Mouse (Mus musculus) CD4-positive, CD25-positive, alpha-beta regulatory T cell, adult 4 months (primary cell): ENCODE data around the gene Ubr1. TPM values are rescaled to one million over a fixed set of nuclear protein-coding genes. Genes with fewer than 3 reads are reported as not detected.
"Not testable (repeated sequence)": the region's sequence is repeated elsewhere in the genome, so short reads cannot be mapped to it uniquely, and the experiment has no call there.

Experiments
- ATAC-seq: one replicate; pipeline ENCODE4 v1.8.0; 2017
- polyA plus RNA-seq, 2 experiments: library from polyadenylated mRNA; unstranded; fragments of 100-300 nt; shearing (Covaris generic); gene quantifications; one replicate each; pipeline ENCODE4 v1.2.1; 2017

The Ubr1 gene
- 10 to 100 TPM; 46.2 to 47.3 TPM for polyA plus RNA-seq

GRCm38 (mm10) chr2:120970559-120971080 lies at the start of gene Ubr1:
Gene Ubr1 (minus strand): TSS chr2:120970715.
- ATAC-seq, result peak; percentile 89

DNA sequence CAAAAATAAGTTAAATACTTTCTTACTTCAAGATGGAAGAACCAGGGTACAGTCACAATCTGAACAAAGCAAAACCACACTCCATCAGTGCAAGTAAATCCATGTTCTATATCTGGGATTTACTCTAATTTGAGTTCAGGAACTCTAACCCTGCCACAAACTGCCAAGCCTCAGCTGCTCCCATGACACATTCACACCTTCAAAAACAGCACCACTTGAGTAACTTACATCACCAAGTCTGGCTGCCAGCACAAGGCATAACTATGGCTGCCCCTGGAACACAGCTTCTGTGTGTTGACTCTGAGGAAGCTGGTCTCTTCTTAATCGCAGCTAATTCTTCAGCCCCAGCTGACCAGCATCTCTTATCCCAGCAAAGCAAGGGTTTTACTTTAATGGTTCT lies 46.6 kb upstream of the Ubr1 start:
- ATAC-seq, result no peak

DNA sequence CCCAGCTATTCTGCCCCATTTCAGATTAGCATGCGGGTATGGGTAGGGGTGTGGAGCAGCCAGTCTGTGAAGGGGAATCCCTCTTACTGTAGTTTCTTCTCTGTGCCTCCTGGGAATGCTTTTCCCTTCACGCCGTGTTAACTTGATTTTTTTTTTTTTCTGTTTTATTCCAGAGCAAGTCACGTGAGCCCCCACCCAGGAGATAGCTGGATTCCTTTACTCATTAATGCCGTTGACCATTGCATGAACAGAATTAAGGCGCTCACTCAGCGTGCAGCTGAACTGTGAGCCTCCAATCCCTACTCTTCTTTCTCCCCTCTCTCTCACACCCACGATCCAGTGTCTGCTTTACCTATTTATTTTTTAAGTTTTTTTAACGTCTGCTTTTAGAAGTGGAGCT lies 45.7 kb upstream of the Ubr1 start:
- no peak for ATAC-seq

- no peak for ATAC-seq
Observed at GRCm38 (mm10) chr2:121015507-121015906, 45.0 kb upstream of the Ubr1 start.

DNA sequence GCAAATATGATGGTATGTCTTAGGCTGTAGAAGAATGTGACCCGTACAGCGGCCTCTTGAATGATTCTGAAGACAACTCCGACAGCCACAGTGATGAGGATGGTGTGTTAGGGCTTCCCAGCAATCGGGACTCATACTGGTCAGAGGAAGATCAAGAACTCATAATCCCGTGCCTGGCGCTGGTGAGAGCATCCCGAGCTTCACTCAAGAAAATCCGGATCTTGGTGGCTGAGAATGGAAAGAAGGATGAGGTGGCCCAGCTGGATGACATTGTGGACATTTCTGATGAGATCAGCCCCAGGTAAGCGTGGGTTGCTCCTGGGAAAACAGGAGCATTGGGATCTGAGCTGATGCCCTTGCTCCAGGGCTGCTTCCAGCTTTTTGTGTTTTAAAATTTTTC lies 42.2 kb upstream of the Ubr1 start:
- ATAC-seq, result no peak

- no peak for ATAC-seq
Observed at GRCm38 (mm10) chr2:121009071-121009677, 38.7 kb upstream of the Ubr1 start.

DNA sequence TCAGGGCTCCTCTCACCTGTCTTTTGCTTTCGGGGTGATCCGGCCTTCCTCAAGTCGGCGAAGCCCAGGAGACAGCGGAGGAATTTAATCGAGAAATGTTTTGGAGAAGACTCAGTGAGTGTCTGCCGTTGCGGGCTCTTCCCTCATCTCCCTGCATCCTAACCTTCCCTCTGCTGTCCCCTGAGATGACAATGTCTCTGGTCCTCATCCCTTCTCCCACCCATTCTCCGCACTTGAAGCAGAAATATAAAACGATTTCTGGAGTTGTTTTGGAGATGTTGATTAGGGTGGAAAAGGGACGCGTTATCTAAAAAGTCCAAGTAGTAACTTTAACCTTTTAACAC lies 38.1 kb upstream of the Ubr1 start:
- ATAC-seq, result peak; percentile 4

DNA sequence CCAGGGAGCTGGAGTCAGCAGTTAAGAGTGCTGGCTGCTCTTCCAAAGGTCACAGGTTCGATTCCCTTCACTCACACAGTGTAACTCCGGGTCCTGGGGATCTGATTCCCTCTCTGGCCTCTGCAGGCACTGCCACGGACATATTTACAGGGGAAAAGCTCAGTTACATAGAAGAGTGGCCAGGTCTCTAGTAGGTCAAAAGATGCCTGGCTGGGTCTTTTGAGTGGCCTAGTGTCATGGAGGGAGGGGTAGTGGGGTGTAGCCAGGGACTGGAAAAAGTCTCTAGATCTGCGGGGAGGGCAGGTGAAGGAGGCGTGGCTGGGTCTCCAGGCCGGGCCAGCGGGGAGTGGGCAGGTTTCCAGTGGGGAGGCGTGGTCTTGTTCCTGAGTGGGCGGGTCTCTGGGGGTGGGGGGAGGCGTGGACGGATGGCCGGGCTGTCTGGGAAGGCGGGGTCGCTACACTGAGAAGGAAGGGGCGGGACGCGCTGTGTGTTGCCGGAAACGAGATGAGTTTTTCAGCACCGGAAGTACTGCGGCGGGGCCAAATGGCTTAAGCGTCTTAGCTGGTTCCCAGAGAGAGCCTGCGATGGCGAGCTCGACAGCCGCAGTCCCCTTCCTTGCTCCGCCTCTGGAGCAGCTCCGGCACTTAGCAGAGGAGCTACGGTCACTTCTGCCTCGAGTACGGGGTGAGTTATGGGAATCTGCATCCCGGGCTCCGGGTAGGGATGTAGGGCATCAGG lies 37.6 kb upstream of the Ubr1 start, which contains the start of gene Ccndbp1:
Gene Ccndbp1, plus strand, starts transcription at position 479 of the 739 bp plus-strand sequence.
- peak; percentile 99 for ATAC-seq

DNA sequence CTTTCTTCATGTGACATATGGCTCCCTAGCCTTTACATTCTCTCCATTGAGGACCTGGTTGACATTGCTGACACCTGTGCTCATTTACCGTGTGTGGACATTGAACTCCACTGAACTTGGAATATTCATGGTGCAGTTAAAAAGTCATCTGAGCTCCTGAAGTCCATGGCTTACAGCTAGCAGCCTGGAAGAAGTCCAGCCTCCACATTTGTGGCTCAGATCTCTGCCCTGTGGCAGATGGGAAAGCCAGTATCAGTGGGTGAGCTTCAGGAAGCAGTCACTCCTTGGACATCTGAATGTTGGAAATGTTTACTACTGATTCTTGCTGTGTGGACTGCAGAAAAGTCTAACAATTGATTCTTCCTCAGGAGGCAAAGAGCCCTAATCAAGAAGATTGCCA lies 36.5 kb upstream of the Ubr1 start:
- ATAC-seq, result no peak

GRCm38 (mm10) chr2:121004018-121004811 lies 33.7 kb upstream of the Ubr1 start:
- ATAC-seq, result no peak

DNA sequence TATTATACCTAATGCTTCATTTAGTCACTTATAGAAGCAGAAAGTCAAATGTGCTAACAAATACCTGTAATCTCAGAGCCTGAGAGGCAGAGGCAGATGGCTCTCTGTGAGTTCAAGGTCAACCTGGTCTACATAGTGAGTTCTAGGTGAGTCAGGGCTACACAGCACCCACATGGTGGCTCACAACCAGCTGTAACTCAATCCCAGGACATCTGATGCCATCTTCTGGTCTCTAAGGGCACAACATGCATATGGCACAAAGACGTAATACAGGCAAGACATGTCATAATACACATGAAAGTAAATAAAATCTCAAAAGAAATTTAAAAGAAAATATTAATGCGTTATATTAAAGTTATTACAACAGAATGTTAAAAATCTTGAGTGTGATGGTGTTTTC lies 33.1 kb upstream of the Ubr1 start:
- ATAC-seq, result no peak

GRCm38 (mm10) chr2:120998863-120999262 lies 28.3 kb upstream of the Ubr1 start:
- no peak for ATAC-seq

DNA sequence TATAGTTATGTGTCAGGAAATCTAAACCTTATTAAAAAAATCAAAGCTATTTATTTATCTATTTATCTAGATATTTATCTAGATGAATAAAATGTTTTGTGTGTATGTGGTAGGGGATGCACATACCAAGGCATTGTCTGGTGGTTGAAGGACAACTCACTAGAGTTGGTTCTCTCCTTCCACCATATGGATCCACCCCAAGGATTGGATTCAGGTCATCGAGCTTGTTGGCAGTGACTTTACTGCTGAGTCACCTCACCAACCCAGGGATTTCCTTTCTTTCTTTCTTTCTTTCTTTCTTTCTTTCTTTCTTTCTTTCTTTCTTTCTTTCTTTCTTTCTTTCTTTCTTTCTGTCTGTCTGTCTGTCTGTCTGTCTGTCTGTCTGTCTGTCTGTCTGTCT lies 26.1 kb upstream of the Ubr1 start:
- not testable (repeated sequence) for ATAC-seq

GRCm38 (mm10) chr2:120991196-120991595 lies 20.7 kb upstream of the Ubr1 start:
- ATAC-seq, result no peak

GRCm38 (mm10) chr2:120985241-120985640 lies 14.7 kb upstream of the Ubr1 start:
- no peak for ATAC-seq

GRCm38 (mm10) chr2:120983611-120984010 lies 13.1 kb upstream of the Ubr1 start:
- no peak for ATAC-seq

GRCm38 (mm10) chr2:120980861-120981260 lies 10.3 kb upstream of the Ubr1 start:
- no peak for ATAC-seq

- ATAC-seq, result no peak
Observed at GRCm38 (mm10) chr2:120979819-120980218, 9.3 kb upstream of the Ubr1 start.

GRCm38 (mm10) chr2:120978693-120979037 lies 8.2 kb upstream of the Ubr1 start:
- ATAC-seq, result peak; percentile 35

DNA sequence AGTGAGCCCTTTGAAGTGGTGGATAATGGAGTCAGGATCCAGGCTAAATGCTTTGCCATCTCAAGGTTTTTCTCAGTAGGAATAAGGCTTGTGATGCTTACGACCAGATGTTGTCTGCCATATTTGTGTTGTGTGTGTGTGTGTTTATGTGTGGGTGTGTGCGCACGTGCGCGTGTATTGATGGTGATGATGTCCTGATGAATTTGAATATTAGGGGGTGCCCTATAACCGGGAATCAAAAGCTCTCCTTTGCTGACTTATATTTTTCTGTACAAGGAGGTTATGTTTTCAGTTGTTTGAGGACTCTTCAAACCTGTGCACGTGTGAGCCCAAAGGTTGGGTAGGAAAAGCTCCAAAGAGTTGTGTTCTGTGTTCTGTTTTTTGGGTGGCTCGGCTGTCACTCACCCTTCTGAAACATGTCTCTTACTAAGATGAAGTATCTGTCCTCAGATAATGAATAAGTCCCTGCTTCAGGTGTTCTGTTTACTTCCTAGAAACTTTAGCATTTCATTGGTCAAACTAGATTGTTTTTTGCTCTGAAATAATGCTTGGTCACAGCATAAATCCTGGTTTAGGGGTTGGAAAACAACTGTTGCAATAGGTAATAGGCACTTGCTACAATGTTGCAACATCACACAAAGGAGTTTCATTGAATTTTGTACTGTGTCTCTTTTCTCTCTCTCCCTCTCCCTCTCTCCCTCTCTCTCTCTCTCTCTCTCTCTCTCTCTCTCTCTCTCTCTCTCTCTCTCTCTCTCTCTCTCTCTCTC lies 7.6 kb upstream of the Ubr1 start:
- no peak for ATAC-seq

DNA sequence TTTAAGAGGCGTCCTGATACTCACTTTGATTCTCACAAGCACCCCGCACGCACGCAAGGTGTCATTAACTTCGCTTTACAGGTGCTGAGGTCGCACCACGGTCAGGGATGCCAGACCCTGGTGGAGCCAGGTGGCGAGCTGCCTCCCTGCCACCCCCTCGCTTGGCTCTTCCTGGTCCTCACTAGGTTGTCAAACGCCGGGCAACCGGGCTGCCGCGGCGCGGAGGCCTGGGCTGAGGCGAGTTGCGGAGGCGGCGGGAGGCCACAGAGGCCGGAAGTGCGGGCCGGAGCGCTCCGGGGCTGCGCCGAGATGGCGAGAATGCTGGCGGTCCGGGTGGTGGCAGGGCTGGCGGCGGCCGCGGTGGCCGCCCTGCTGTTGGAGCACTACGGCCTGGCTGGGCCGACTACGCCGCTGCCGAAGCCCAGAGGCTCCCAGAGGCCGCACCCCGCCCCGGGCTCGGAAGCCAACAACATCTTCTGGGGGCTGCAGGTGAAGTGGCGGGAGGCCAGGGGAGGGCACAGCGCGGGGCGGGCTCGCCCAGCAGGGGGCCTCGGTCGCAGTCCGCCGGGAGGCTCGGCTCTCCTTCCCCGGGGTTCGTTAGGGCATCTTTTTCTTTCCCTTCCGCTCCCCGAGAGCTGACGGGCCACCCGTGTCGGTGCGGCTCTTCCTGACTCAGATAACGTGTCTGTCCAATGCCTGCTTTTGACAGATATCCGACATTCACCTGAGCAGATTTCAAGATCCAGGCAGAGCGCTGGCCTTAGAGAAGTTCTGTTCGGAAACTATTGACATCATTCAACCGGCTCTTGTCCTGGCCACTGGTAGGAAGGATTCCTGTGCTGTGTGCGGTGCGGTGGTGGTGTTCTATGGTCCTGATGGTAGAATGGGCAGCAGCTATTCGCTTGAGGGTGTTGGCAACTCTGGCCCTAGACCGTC lies 6.7 kb upstream of the Ubr1 start, which contains the start of gene Tmem62:
Gene Tmem62, plus strand, starts transcription at position 28 of the 936 bp plus-strand sequence.
- peak; percentile 63 for ATAC-seq
